In the genomic region with DNA sequence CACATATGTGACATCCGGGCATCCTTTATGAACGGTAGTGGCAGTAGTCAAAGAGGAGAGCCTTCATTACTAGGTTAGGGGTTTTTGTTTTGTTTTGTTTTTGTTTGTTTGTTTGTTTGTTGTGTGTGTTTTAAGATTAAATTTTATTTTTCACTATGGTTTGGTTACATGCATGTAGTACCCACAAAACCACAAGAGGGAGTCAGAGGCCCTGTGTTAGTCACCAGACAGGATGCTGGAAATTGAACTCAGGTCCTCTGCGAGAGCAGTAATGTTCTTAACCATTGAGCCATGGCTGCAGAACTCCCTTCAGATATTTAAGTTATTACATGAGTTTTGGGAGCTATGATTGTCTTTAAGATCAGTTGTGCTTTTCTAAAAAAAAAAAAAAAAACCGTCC, we compare ENCODE assay signal across 18 mouse cellular contexts.
A peak's percentile ranks its signal among the peaks of the same experiment; 100 is the strongest.
DNase-seq lines count a peak whose midpoint lies in the region; ATAC-seq and TF ChIP-seq lines count a peak whose summit lies in the region.
"Had no signal": no experiment of that assay in that cellular context is flagged by ENCODE, and none has a peak within 500 bp of the region (broad histone marks: within the 10 kb centered on the region; RNA-seq: fewer than 3 reads in every experiment).

No protein-coding gene starts in this region.

- H3K9ac ChIP-seq in forebrain, embryonic 15.5 days (replicated peaks): no peak overlapping the region
- no peak overlapping the region for H3K9ac ChIP-seq in forebrain, embryonic 14.5 days (ENCODE audit: low read length)
- no peak overlapping the region for H3K9ac ChIP-seq in hindbrain, postnatal 0 days (replicated peaks; ENCODE audit: low read length)
- H3K9ac ChIP-seq in hindbrain, embryonic 11.5 days (ENCODE audit: low read depth, low read length): no peak overlapping the region
- H3K9ac ChIP-seq in lung, postnatal 0 days (replicated peaks; ENCODE audit: low read depth): no peak overlapping the region
- H3K9ac ChIP-seq: limb, embryonic 12.5 days; liver, embryonic 15.5 days; midbrain, embryonic 13.5 days had no signal

- no peak overlapping the region for H3K4me2 ChIP-seq in forebrain, embryonic 15.5 days (replicated peaks)
- H3K4me2 ChIP-seq in forebrain, embryonic 14.5 days (ENCODE audit: low read length): no peak overlapping the region
- no peak overlapping the region for H3K4me2 ChIP-seq in hindbrain, postnatal 0 days (ENCODE audit: low read depth, low read length)
- H3K4me2 ChIP-seq in hindbrain, embryonic 11.5 days (replicated peaks; ENCODE audit: low read depth, low read length): no peak overlapping the region
- H3K4me2 ChIP-seq in lung, postnatal 0 days (replicated peaks; ENCODE audit: low read depth, low read length): no peak overlapping the region
- H3K4me2 ChIP-seq: limb, embryonic 12.5 days; liver, embryonic 15.5 days; midbrain, embryonic 13.5 days had no signal

- no peaks in the 10 kb centered on the region for H3K27me3 ChIP-seq in forebrain, embryonic 15.5 days
- no peaks in the 10 kb centered on the region for H3K27me3 ChIP-seq in forebrain, embryonic 14.5 days (replicated peaks; ENCODE audit: control insufficient read depth, insufficient read depth, low read length)
- no peaks in the 10 kb centered on the region for H3K27me3 ChIP-seq in hindbrain, postnatal 0 days (ENCODE audit: insufficient read depth, low read length)
- H3K27me3 ChIP-seq in hindbrain, embryonic 11.5 days (ENCODE audit: control insufficient read depth, insufficient read depth, low read length): no peaks in the 10 kb centered on the region
- no peaks in the 10 kb centered on the region for H3K27me3 ChIP-seq in lung, postnatal 0 days (replicated peaks; ENCODE audit: insufficient read depth, low read length)
- H3K27me3 ChIP-seq in embryonic facial prominence, embryonic 10.5 days (replicated peaks; ENCODE audit: low read depth, poor library complexity, severe bottlenecking): no peaks in the 10 kb centered on the region
- H3K27me3 ChIP-seq: limb, embryonic 12.5 days; liver, embryonic 15.5 days; midbrain, embryonic 13.5 days had no signal

- WGBS in forebrain, embryonic 15.5 days: 85% methylated on average over 4 of the region's 4 CpGs
- WGBS in forebrain, embryonic 14.5 days: 85% methylated on average over 4 of the region's 4 CpGs
- WGBS in hindbrain, postnatal 0 days: 87% methylated on average over 4 of the region's 4 CpGs
- 87% methylated on average over 4 of the region's 4 CpGs for WGBS in hindbrain, embryonic 11.5 days
- 70% methylated on average over 4 of the region's 4 CpGs for WGBS in lung, postnatal 0 days
- WGBS in embryonic facial prominence, embryonic 10.5 days: 83% methylated on average over 4 of the region's 4 CpGs

- no peak for TF ChIP-seq EP300 in lung, postnatal 0 days (IDR thresholded peaks at IDR 0.05)

- peak overlapping the region; percentile 31 for H3K27ac ChIP-seq in forebrain, embryonic 15.5 days (replicated peaks)
- no peak overlapping the region for H3K27ac ChIP-seq in forebrain, embryonic 14.5 days (ENCODE audit: low read depth, low read length)
- H3K27ac ChIP-seq in hindbrain, postnatal 0 days: no peak overlapping the region
- H3K27ac ChIP-seq in hindbrain, embryonic 11.5 days (ENCODE audit: low read depth, low read length): no peak overlapping the region
- H3K27ac ChIP-seq in lung, postnatal 0 days (ENCODE audit: low read length): no peak overlapping the region
- H3K27ac ChIP-seq in embryonic facial prominence, embryonic 10.5 days (replicated peaks): no peak overlapping the region
- H3K27ac ChIP-seq: hindbrain, embryonic 10.5 days; limb, embryonic 12.5 days; liver, embryonic 15.5 days; macrophage; midbrain, embryonic 13.5 days had no signal

- DNase-seq in forebrain, embryonic 14.5 days (ENCODE audit: low spot score): no peak
- DNase-seq in hindbrain, postnatal 0 days (ENCODE audit: low spot score): no peak
- DNase-seq in hindbrain, embryonic 11.5 days (ENCODE audit: low spot score): no peak
- DNase-seq in lung, postnatal 0 days (ENCODE audit: low spot score): no peak
- no peak for DNase-seq in lung, postnatal 10 days
- no peak for DNase-seq in embryonic facial prominence, embryonic 10.5 days (ENCODE audit: low spot score)
- DNase-seq: adrenal gland, postnatal 14 days; B cell, adult 2 months; cerebellum, adult 8-10 months; kidney, postnatal 4 days had no signal

- peak; percentile 29; the same call in 1 of the 2 replicates for TF ChIP-seq CTCF in hindbrain, postnatal 0 days (IDR thresholded peaks at IDR 0.05; ENCODE audit: low read depth)
- TF ChIP-seq CTCF in lung, postnatal 0 days (IDR thresholded peaks at IDR 0.05): peak; percentile 47

- no peak overlapping the region for H3K4me3 ChIP-seq in forebrain, embryonic 15.5 days
- H3K4me3 ChIP-seq in forebrain, embryonic 14.5 days (ENCODE audit: low read depth, low read length): no peak overlapping the region
- H3K4me3 ChIP-seq in hindbrain, postnatal 0 days (ENCODE audit: low read length): no peak overlapping the region
- no peak overlapping the region for H3K4me3 ChIP-seq in hindbrain, embryonic 11.5 days (ENCODE audit: low read depth, low read length)
- H3K4me3 ChIP-seq in lung, postnatal 0 days (ENCODE audit: low read depth, low read length): no peak overlapping the region
- no peak overlapping the region for H3K4me3 ChIP-seq in embryonic facial prominence, embryonic 10.5 days
- H3K4me3 ChIP-seq: hindbrain, embryonic 10.5 days; limb, embryonic 12.5 days; liver, embryonic 15.5 days; midbrain, embryonic 13.5 days had no signal

- ATAC-seq in forebrain, embryonic 15.5 days (replicated peaks): no peak
- no peak for ATAC-seq in forebrain, embryonic 14.5 days
- ATAC-seq in hindbrain, postnatal 0 days: no peak
- ATAC-seq in hindbrain, embryonic 11.5 days (ENCODE audit: low FRiP score): no peak
- ATAC-seq in lung, postnatal 0 days: no peak
- 0 out of 2 replicates have a peak, but pooled peaks have one; percentile 44 for ATAC-seq in megakaryocyte progenitor cell, adult 5-6 weeks (replicated peaks; ENCODE audit: poor library complexity)

- 0 out of 2 replicates have a peak, but pooled peaks cover 9% of the 10 kb centered on the region for H3K4me1 ChIP-seq in forebrain, embryonic 15.5 days
- H3K4me1 ChIP-seq in forebrain, embryonic 14.5 days (ENCODE audit: control insufficient read depth, insufficient read depth, low read length): no peaks in the 10 kb centered on the region
- no peaks in the 10 kb centered on the region for H3K4me1 ChIP-seq in hindbrain, postnatal 0 days (ENCODE audit: insufficient read depth, low read length)
- H3K4me1 ChIP-seq in hindbrain, embryonic 11.5 days (replicated peaks; ENCODE audit: control insufficient read depth, insufficient read depth, low read length): no peaks in the 10 kb centered on the region
- no peaks in the 10 kb centered on the region for H3K4me1 ChIP-seq in lung, postnatal 0 days (ENCODE audit: insufficient read depth, low read depth, low read length)
- 0 out of 2 replicates have a peak, but pooled peaks cover 10% of the 10 kb centered on the region for H3K4me1 ChIP-seq in embryonic facial prominence, embryonic 10.5 days
- H3K4me1 ChIP-seq: hindbrain, embryonic 10.5 days; limb, embryonic 12.5 days; liver, embryonic 15.5 days had no signal

- H3K36me3 ChIP-seq in forebrain, embryonic 15.5 days: no peaks in the 10 kb centered on the region
- H3K36me3 ChIP-seq in forebrain, embryonic 14.5 days (ENCODE audit: control insufficient read depth, insufficient read depth, low read length): no peaks in the 10 kb centered on the region
- no peaks in the 10 kb centered on the region for H3K36me3 ChIP-seq in hindbrain, postnatal 0 days (ENCODE audit: insufficient read depth, low read length)
- no peaks in the 10 kb centered on the region for H3K36me3 ChIP-seq in hindbrain, embryonic 11.5 days (ENCODE audit: control insufficient read depth, insufficient read depth, low read length)
- no peaks in the 10 kb centered on the region for H3K36me3 ChIP-seq in lung, postnatal 0 days (ENCODE audit: insufficient read depth, low read length)
- H3K36me3 ChIP-seq in embryonic facial prominence, embryonic 10.5 days (replicated peaks): no peaks in the 10 kb centered on the region
- H3K36me3 ChIP-seq: G1E; hindbrain, embryonic 10.5 days; limb, embryonic 12.5 days; liver, embryonic 15.5 days; midbrain, embryonic 13.5 days had no signal

- no peaks in the 10 kb centered on the region for H3K9me3 ChIP-seq in forebrain, embryonic 15.5 days
- H3K9me3 ChIP-seq in forebrain, embryonic 14.5 days (replicated peaks; ENCODE audit: control insufficient read depth, low read length): no peaks in the 10 kb centered on the region
- no peaks in the 10 kb centered on the region for H3K9me3 ChIP-seq in hindbrain, postnatal 0 days (ENCODE audit: low read length)
- H3K9me3 ChIP-seq in hindbrain, embryonic 11.5 days (ENCODE audit: control insufficient read depth, low read length): no peaks in the 10 kb centered on the region
- H3K9me3 ChIP-seq in lung, postnatal 0 days (ENCODE audit: low read length): no peaks in the 10 kb centered on the region
- no peaks in the 10 kb centered on the region for H3K9me3 ChIP-seq in embryonic facial prominence, embryonic 10.5 days
- H3K9me3 ChIP-seq: G1E; hindbrain, embryonic 10.5 days; limb, embryonic 12.5 days; liver, embryonic 15.5 days; midbrain, embryonic 13.5 days had no signal
